Mouse (Mus musculus) liver, adult 2 months (tissue): ENCODE data around the gene Mc3r.

ENCODE experiments used
- CTCF ChIP-seq: fragments of 200-500 bp; IDR thresholded peaks from 2 replicates; pipeline ENCODE4 v1.5.1; 2011; ENCODE audit warnings: low read depth, low read length, control low read depth
- POLR2A ChIP-seq: fragments of 200-500 bp; IDR thresholded peaks from 2 replicates; pipeline ENCODE4 v1.6.1; 2011; ENCODE audit warnings: low read length, control low read depth; ENCODE audit not compliant: insufficient read depth; ENCODE audit errors: extremely low read depth

DNA sequence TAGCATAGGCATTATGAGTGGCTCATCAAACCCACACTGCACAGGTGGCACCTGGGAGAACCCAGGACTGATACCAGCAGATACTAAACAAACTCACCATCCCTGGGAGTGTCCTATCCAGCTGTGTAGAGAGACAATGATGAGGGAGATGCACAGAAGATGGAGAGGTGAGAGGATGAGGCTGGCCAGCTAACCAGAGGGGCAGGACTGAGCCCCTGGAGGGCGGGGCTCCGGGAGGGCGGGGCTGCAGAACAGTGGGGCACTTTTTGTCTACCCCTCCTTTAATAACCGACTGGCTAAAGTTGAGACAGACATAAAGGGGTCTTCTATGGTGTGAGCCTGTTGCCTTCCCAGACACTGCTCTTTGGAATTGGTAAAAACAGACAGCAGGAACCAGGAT, 13.1 kb downstream of the Mc3r start:
- TF ChIP-seq POLR2A, result no peak
- TF ChIP-seq CTCF, result no peak
